Mouse (Mus musculus) kidney, adult 2 months (tissue): ENCODE measurements around the gene Hist2h3c2.

ENCODE experiments used
- CTCF ChIP-seq: fragments of 200-500 bp; conservative IDR thresholded peaks from 2 replicates; pipeline ENCODE4 v1.5.1; 2011; ENCODE audit warnings: low read depth, mild to moderate bottlenecking, control low read depth, low read length, moderate library complexity, mixed read lengths; ENCODE audit not compliant: insufficient read depth, insufficient read length
- POLR2A ChIP-seq: fragments of 200-500 bp; IDR thresholded peaks from one replicate; pipeline ENCODE4 v1.6.1; 2011; ENCODE audit warnings: low read depth, low read length, control low read depth

GRCm38 (mm10) chr3:96261623-96262022, 22.7 kb upstream of the Hist2h3c2 start:
- TF ChIP-seq POLR2A: no peak
- no peak for TF ChIP-seq CTCF
